Mouse (Mus musculus) naive thymus-derived CD4-positive, alpha-beta T cell, adult 5 months (primary cell): ENCODE measurements around the gene Dnase1. TPM values are rescaled to one million over a fixed set of nuclear protein-coding genes. Genes with fewer than 3 reads are reported as not detected.

Experiments
- polyA plus RNA-seq: library from polyadenylated mRNA; unstranded; fragments of 100-300 nt; shearing (Covaris generic); gene quantifications from one replicate; pipeline ENCODE4 v1.2.1, GENCODE M21; 2017

The Dnase1 gene
- 8.9 TPM for polyA plus RNA-seq

DNA sequence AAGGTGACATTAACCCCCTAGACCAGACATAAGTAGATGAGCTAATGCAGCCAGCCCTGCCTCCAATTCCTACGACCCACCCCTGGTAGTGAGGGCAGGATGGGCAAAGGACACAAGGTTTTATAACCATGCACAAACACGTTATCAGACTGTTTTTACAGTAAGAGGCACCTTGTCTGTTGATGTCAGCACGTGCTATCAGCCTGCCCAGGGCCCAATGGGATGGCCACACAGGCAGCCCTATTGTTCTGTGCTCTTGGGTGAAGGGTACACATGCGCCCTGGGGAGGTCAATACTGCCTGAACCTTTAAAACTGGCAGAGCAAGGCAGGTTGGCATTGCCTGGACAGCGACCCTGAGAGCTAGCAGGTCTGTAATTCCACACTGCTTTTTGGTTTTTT lies at the start of gene Dnase1:
Gene Dnase1, plus strand, starts transcription at position 136 of the 400 bp plus-strand sequence.

DNA sequence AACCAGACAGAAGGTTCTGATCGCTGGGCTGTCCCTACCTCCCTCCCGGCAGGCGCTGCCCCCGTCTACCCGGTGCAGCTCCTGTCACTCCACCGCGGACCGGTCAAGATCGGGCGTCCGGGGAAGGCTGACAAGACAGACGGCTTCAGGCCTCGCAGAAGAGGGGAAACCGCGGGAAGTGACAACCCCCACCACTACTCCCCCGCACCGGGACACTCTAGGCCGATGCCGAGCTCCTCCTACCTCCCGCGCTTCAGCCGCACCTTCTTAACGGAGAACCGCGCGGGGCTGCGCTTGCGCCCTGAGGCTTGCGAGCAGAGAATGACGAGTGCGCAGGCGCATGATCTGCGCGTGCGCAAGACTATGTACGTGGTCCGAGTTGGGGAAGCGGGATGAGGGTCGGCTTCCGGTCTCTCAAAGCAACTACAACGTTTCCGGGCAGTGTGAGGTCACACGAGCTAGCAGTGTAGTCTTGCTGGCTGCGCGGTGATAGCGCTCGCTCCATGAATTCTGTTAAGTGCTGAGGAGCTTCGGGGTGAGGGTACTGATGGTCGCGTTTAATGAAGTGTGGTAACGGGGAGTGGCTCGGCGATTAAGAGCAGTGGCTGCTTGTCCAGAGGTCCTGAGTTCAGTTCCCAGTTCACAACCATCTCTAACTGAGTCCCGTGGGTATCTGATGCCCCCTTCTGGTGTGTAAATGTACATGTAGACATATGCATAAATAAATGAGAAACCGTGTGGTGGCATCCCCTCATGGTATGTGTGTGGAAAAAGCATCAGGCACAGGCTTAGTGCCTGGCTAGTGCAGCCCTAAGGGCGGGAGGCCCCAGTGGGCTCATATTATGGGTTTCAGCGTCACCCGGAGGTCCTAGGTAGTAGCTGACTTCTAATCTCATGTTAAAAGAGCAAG lies 33.0 kb upstream of the Dnase1 start, which contains the start of gene Slx4:
Gene Slx4, minus strand, starts transcription at position 282 of the 910 bp plus-strand sequence.

DNA sequence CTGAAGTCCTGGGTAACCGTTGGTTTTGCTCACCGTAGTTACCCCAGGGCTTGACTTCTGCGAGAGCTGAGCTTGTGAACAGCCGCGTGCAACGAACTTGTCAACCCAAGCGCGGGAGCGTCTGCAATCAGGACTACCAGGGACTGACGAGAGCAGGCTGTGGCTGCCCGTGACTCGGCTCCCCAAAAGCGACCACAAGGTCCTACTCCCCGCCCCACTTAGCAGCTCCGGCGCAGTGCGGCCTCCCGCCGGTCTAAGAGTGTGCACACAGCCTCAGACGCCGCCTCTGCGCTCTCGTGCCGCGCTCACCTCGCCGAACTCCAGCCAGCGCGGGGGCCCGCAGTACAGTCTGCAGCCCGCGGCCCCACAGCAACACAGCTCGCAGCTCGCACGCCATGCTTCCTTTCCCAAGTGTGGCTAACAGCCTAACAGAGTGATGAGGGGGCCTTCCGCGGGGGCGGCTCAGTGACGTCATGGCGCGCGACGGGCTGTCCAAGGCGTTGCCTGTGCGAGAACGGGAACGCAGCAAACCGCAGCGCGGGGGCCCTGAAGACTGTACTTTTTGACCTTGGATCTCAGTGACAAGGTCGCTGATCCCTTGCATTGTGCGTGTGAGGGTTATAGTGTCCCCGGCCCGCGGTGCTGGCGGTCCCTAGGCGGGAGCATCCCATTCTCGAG lies 40.8 kb downstream of the Dnase1 start, which contains the start of gene Trap1:
Gene Trap1, minus strand, starts transcription at position 444 of the 678 bp plus-strand sequence.

Other genes starting within 250 kb of the Dnase1 start
- 0.19 TPM for gene Olfr15, start 206.1 kb upstream of the Dnase1 start, polyA plus RNA-seq
- 0.50 TPM for gene Zfp174, start 189.7 kb upstream of the Dnase1 start, polyA plus RNA-seq
- 87.3 TPM for gene Naa60, start 164.6 kb upstream of the Dnase1 start, polyA plus RNA-seq
- gene Zfp597, start 152.4 kb upstream of the Dnase1 start, polyA plus RNA-seq = 10.5 TPM
- gene Gm20695, start 152.3 kb upstream of the Dnase1 start, polyA plus RNA-seq = not detected
- gene 1700037C18Rik, start 128.3 kb upstream of the Dnase1 start, polyA plus RNA-seq = 6.5 TPM
- 9.6 TPM for gene Cluap1, start 128.1 kb upstream of the Dnase1 start, polyA plus RNA-seq
- gene Nlrc3, start 60.3 kb upstream of the Dnase1 start, polyA plus RNA-seq = 55.6 TPM
- gene Slx4, start 33.2 kb upstream of the Dnase1 start, polyA plus RNA-seq = 36.7 TPM
- gene Trap1, start 40.9 kb downstream of the Dnase1 start, polyA plus RNA-seq = 63.1 TPM
- gene Crebbp, start 177.1 kb downstream of the Dnase1 start, polyA plus RNA-seq = 43.8 TPM